Mouse (Mus musculus) ES-E14 (cell line): ENCODE data around the gene Havcr2.

Experiments
- CHD2 ChIP-seq: IDR thresholded peaks from 2 replicates; pipeline ENCODE4 v1.6.1; 2014; ENCODE audit warnings: mild to moderate bottlenecking, low read depth, low read length, inconsistent platforms
- MAFK ChIP-seq: IDR thresholded peaks from 2 replicates; pipeline ENCODE4 v1.6.1; 2014; ENCODE audit warnings: mild to moderate bottlenecking, low read depth, low read length, inconsistent platforms; ENCODE audit not compliant: insufficient read depth
- ZNF384 ChIP-seq: IDR thresholded peaks from 2 replicates; pipeline ENCODE4 v1.6.1; 2012; ENCODE audit warnings: low read depth, low read length, inconsistent platforms

DNA sequence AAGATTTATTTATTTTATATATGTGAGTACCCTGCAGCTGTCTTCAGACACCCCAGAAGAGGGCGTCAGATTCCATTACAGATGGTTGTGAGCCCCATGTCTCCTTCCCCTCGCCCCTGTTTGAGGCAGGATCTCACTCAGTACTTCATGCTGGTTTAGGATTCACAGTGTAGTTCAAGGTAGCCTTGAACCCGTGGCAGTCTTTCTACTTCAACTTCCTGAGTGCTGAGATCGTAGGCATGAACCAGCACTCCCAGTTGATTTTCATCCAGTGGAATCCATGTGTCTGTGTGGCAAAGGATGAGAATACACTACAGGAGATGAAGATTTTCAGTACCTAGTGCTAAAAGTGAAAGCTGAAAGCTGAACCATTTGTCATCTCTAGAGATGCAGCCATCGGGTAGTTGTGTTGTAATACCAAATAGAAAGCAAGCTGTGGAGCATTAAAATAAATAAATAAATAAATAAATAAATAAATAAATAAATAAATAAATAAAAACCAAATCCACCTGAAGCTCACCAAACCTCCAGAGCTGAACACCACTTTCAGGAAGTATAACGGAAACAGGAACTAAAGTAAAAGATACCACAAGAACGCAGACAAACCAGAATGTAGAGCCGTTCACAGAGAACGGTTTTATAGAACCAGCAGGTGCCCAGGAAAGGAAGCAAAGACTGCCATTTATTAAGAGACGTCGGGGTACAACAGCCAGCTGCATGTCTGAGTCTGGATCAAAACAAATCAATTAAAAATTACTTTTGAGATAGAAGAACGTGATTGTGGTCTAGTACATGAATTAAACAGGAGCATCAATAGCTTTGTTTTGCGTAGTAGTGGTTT lies 6.9 kb upstream of the Havcr2 start:
- TF ChIP-seq CHD2 (no peak), MAFK (no peak), ZNF384 (no peak)
